Mouse (Mus musculus): ENCODE measurements around the gene Kctd4. TPM values are rescaled to one million over a fixed set of nuclear protein-coding genes. Genes with fewer than 3 reads are reported as not detected.

Gene Kctd4
- total and polyA plus RNA-seq, 3 experiments = 0.01 to 0.08 TPM; not detected in 1

GRCm38 (mm10) chr14:75931266-75931665 is 23.5 kb upstream of the Kctd4 start:
- Histone ChIP-seq H3K9me3 (replicated peaks; ENCODE audit: insufficient read depth, low read length) (no peaks in the 10 kb centered on the region), H3K36me3 (ENCODE audit: control insufficient read depth in 1 of 2, insufficient read depth in 2 of 2, low read length in 2 of 2) (peaks cover 5 to 8% of the 10 kb centered on the region in 2 experiments), H3K4me3 (ENCODE audit: control insufficient read depth in 1 of 2, insufficient read depth in 1 of 2, low read depth in 2 of 2, low read length in 2 of 2) (peak overlapping the region; percentile 54 to 59; a peak in 3 of 4 replicates), H3K9ac (ENCODE audit: control insufficient read depth, low read depth, low read length, poor library complexity, severe bottlenecking) (peak overlapping the region; percentile 60), H3K4me1 (ENCODE audit: control insufficient read depth in 1 of 2, insufficient read depth in 2 of 2, low read length in 2 of 2) (peaks cover 3 to 6% of the 10 kb centered on the region in 2 experiments; a peak in 3 of 4 replicates), H3K27ac (ENCODE audit: control insufficient read depth, low read depth, low read length) (no peak overlapping the region), H3K27me3 (ENCODE audit: control insufficient read depth in 1 of 2, insufficient read depth in 2 of 2, low read length in 2 of 2) (no peaks in the 10 kb centered on the region), H3K79me2 (ENCODE audit: control insufficient read depth, insufficient read depth, low read length, poor library complexity) (peaks cover 4% of the 10 kb centered on the region)
- DNase-seq (ENCODE audit: low read depth, low spot score) = peak; percentile 54
- TF ChIP-seq KAT2A (conservative IDR thresholded peaks at IDR 0.05; ENCODE audit: low read depth, low read length) (no peak), HCFC1 (IDR thresholded peaks at IDR 0.05; ENCODE audit: low read depth, low read length) (no peak), ZKSCAN1 (IDR thresholded peaks at IDR 0.05; ENCODE audit: low read depth, low read length) (no peak), BHLHE40 (IDR thresholded peaks at IDR 0.05; ENCODE audit: borderline replicate concordance, low read depth, low read length) (no peak), CTCF (IDR thresholded peaks at IDR 0.05 in 2 of 3, conservative IDR thresholded peaks at IDR 0.05 in 1 of 3; ENCODE audit: control insufficient read depth in 1 of 3, insufficient read depth in 1 of 3, low read depth in 2 of 3, low read length in 3 of 3, poor library complexity in 1 of 3, severe bottlenecking in 1 of 3) (no peak), MYC (IDR thresholded peaks at IDR 0.05; ENCODE audit: low read depth, low read length) (no peak), ELF1 (IDR thresholded peaks at IDR 0.05; ENCODE audit: low read depth, low read length) (no peak), POLR2A (IDR thresholded peaks at IDR 0.05; ENCODE audit: control insufficient read depth in 1 of 2, insufficient read depth in 1 of 2, low read depth in 1 of 2, low read length in 2 of 2, poor library complexity in 1 of 2) (peak in 1 of 2 experiments; percentile 25; a peak in 1 of 4 replicates), USF2 (IDR thresholded peaks at IDR 0.05; ENCODE audit: borderline replicate concordance in 1 of 2, insufficient read depth in 1 of 2, low read depth in 1 of 2, low read length in 2 of 2) (no peak), NELFE (IDR thresholded peaks at IDR 0.05; ENCODE audit: low read depth, low read length) (peak; percentile 38)

DNA sequence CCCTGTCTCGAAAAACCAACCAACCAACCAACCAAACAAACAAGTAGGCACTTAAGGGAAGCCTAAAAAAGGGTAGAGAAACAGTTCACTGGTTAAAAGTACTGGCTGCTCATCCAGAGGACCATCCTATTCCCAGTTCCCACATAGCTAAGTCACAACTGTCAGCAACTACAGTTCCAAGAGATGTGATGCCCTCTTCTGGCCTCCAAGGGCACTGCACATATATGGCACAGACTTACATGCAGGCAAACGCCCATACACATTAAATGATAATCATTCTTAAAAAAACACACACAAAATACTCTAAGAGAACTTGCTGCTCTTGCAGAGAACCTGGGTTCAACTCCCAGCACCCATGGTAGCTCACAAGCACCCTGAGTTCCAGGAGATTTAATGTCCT is 20.4 kb upstream of the Kctd4 start:
- H3K27me3 ChIP-seq (ENCODE audit: control insufficient read depth in 1 of 2, insufficient read depth in 2 of 2, low read length in 2 of 2) = no peaks in the 10 kb centered on the region
- no peak overlapping the region for H3K4me3 ChIP-seq (ENCODE audit: control insufficient read depth in 1 of 2, insufficient read depth in 1 of 2, low read depth in 2 of 2, low read length in 2 of 2)
- H3K4me1 ChIP-seq (ENCODE audit: control insufficient read depth in 1 of 2, insufficient read depth in 2 of 2, low read length in 2 of 2) = peaks cover 3 to 6% of the 10 kb centered on the region in 2 experiments; a peak in 3 of 4 replicates
- H3K36me3 ChIP-seq (ENCODE audit: control insufficient read depth in 1 of 2, insufficient read depth in 2 of 2, low read length in 2 of 2) = peaks cover 5 to 8% of the 10 kb centered on the region in 2 experiments
- H3K79me2 ChIP-seq (ENCODE audit: control insufficient read depth, insufficient read depth, low read length, poor library complexity) = peaks cover 6% of the 10 kb centered on the region
- H3K27ac ChIP-seq (ENCODE audit: control insufficient read depth, low read depth, low read length) = no peak overlapping the region
- H3K9me3 ChIP-seq (replicated peaks; ENCODE audit: insufficient read depth, low read length) = no peaks in the 10 kb centered on the region
- H3K9ac ChIP-seq (ENCODE audit: control insufficient read depth, low read depth, low read length, poor library complexity, severe bottlenecking) = no peak overlapping the region
- DNase-seq (ENCODE audit: low read depth, low spot score) = peak; percentile 53
- TF ChIP-seq CTCF (IDR thresholded peaks at IDR 0.05 in 2 of 3, conservative IDR thresholded peaks at IDR 0.05 in 1 of 3; ENCODE audit: control insufficient read depth in 1 of 3, insufficient read depth in 1 of 3, low read depth in 2 of 3, low read length in 3 of 3, poor library complexity in 1 of 3, severe bottlenecking in 1 of 3) (peak; percentile 37 to 54 (median 48)), BHLHE40 (IDR thresholded peaks at IDR 0.05; ENCODE audit: borderline replicate concordance, low read depth, low read length) (no peak), ZNF384 (IDR thresholded peaks at IDR 0.05; ENCODE audit: low read depth, low read length) (no peak), RCOR1 (IDR thresholded peaks at IDR 0.05; ENCODE audit: low read depth, low read length) (no peak), EP300 (IDR thresholded peaks at IDR 0.05; ENCODE audit: low read depth in 1 of 2, low read length in 2 of 2) (no peak), RAD21 (IDR thresholded peaks at IDR 0.05; ENCODE audit: low read depth, low read length) (peak; percentile 8)
